Mouse (Mus musculus) heart, postnatal 0 days (tissue): ENCODE data around the gene Gm14443.
"Not testable (repeated sequence)": the region's sequence is repeated elsewhere in the genome, so short reads cannot be mapped to it uniquely, and the experiment has no call there.

ENCODE experiments used
- CTCF ChIP-seq: IDR thresholded peaks from 2 replicates; pipeline ENCODE4 v1.5.1; 2016; ENCODE audit warnings: antibody characterized with exemption, control low read depth, low read depth
- EP300 ChIP-seq: IDR thresholded peaks from 2 replicates; pipeline ENCODE4 v1.6.1; 2016; ENCODE audit warnings: antibody characterized with exemption, low read depth

- TF ChIP-seq CTCF, EP300: not testable (repeated sequence)
Observed at GRCm38 (mm10) chr2:175141993-175142295, 33.7 kb downstream of the Gm14443 start, which contains the start of gene Gm14399.
